Mouse (Mus musculus) MEL (cell line): ENCODE data around the gene Celf2. TPM values are rescaled to one million over a fixed set of nuclear protein-coding genes. Genes with fewer than 3 reads are reported as not detected.

Experiments
- DNase-seq: peaks from one replicate; pipeline ENCODE4 v3.0.0; 2011; ENCODE audit warnings: low read depth, low spot score
- H3K27ac ChIP-seq: 2 replicates; pipeline ENCODE4 v1.5.1; 2012; ENCODE audit warnings: low read depth, mild to moderate bottlenecking, control low read depth, low read length, moderate library complexity; ENCODE audit not compliant: control insufficient read depth
- H3K27me3 ChIP-seq, 2 experiments: fragments of 150-350 bp in 1 of 2; sonication (generic) in 1 of 2; 2 replicates each; pipeline ENCODE4 v1.6.1; 2012; ENCODE audit warnings: low read length in 2 of 2, mild to moderate bottlenecking in 2 of 2, improper control_type of control experiment in 1 of 2, moderate library complexity in 1 of 2; ENCODE audit not compliant: insufficient read depth in 2 of 2, control insufficient read depth in 1 of 2
- H3K36me3 ChIP-seq, 2 experiments: 2 replicates each; pipeline ENCODE4 v1.6.1; 2012 to 2014; ENCODE audit warnings: low read length in 2 of 2, improper control_type of control experiment in 1 of 2, inconsistent platforms in 1 of 2, mild to moderate bottlenecking in 1 of 2; ENCODE audit not compliant: insufficient read depth in 2 of 2, control insufficient read depth in 1 of 2
- H3K4me1 ChIP-seq, 2 experiments: fragments of 150-350 bp in 1 of 2; sonication (generic) in 1 of 2; 2 replicates each; pipeline ENCODE4 v1.6.1; 2012; ENCODE audit warnings: low read length in 2 of 2, improper control_type of control experiment in 1 of 2, mild to moderate bottlenecking in 1 of 2; ENCODE audit not compliant: insufficient read depth in 2 of 2, control insufficient read depth in 1 of 2
- H3K4me3 ChIP-seq, 2 experiments: fragments of 150-350 bp in 1 of 2; sonication (generic) in 1 of 2; 2 replicates each; pipeline ENCODE4 v1.5.1; 2012; ENCODE audit warnings: low read depth in 2 of 2, low read length in 2 of 2, mild to moderate bottlenecking in 2 of 2, moderate library complexity in 2 of 2, control low read depth in 1 of 2, improper control_type of control experiment in 1 of 2; ENCODE audit not compliant: control insufficient read depth in 1 of 2, insufficient read depth in 1 of 2
- H3K79me2 ChIP-seq: 2 replicates; pipeline ENCODE4 v1.6.1; 2012; ENCODE audit warnings: mild to moderate bottlenecking, low read length, moderate library complexity; ENCODE audit not compliant: control insufficient read depth, poor library complexity, insufficient read depth
- H3K9ac ChIP-seq: 2 replicates; pipeline ENCODE4 v1.6.1; 2012; ENCODE audit warnings: low read depth, mild to moderate bottlenecking, control low read depth, low read length, moderate library complexity; ENCODE audit not compliant: control insufficient read depth, poor library complexity, severe bottlenecking
- H3K9me3 ChIP-seq: fragments of 150-350 bp; sonication (generic); replicated peaks from 2 replicates; pipeline ENCODE4 v1.6.1; 2012; ENCODE audit warnings: mild to moderate bottlenecking, low read length, improper control_type of control experiment, moderate library complexity; ENCODE audit not compliant: insufficient read depth
- EP300 ChIP-seq, 2 experiments: IDR thresholded peaks; 2 replicates each; pipeline ENCODE4 v1.6.1; 2011; ENCODE audit warnings: improper control_type of control experiment in 2 of 2, low read length in 2 of 2, low read depth in 1 of 2, mild to moderate bottlenecking in 1 of 2
- ETS1 ChIP-seq: IDR thresholded peaks from 2 replicates; pipeline ENCODE4 v1.6.1; 2012; ENCODE audit warnings: low read depth, mild to moderate bottlenecking, inconsistent platforms, low read length, improper control_type of control experiment, moderate library complexity
- GATA1 ChIP-seq: IDR thresholded peaks from 2 replicates; pipeline ENCODE4 v1.6.1; 2011; ENCODE audit warnings: low read depth, low read length, improper control_type of control experiment
- HCFC1 ChIP-seq: IDR thresholded peaks from 2 replicates; pipeline ENCODE4 v1.6.1; 2012; ENCODE audit warnings: low read depth, mild to moderate bottlenecking, inconsistent platforms, low read length, improper control_type of control experiment, moderate library complexity
- JUND ChIP-seq: IDR thresholded peaks from 2 replicates; pipeline ENCODE4 v1.6.1; 2011; ENCODE audit warnings: low read depth, mild to moderate bottlenecking, improper control_type of control experiment, low read length
- KAT2A ChIP-seq: conservative IDR thresholded peaks from 2 replicates; pipeline ENCODE4 v1.6.1; 2012; ENCODE audit warnings: low read depth, low read length, improper control_type of control experiment, inconsistent platforms
- MAX ChIP-seq: IDR thresholded peaks from 2 replicates; pipeline ENCODE4 v1.6.1; 2011; ENCODE audit warnings: low read length, improper control_type of control experiment
- MEF2A ChIP-seq: IDR thresholded peaks from 2 replicates; pipeline ENCODE4 v1.6.1; 2014; ENCODE audit warnings: low read depth, mild to moderate bottlenecking, inconsistent platforms, low read length, improper control_type of control experiment; ENCODE audit not compliant: poor library complexity, insufficient replicate concordance, severe bottlenecking; ENCODE audit errors: extremely low read depth
- MYB ChIP-seq: IDR thresholded peaks from 2 replicates; pipeline ENCODE4 v1.6.1; 2011; ENCODE audit warnings: mild to moderate bottlenecking, low read depth, low read length, improper control_type of control experiment
- NELFE ChIP-seq: IDR thresholded peaks from 2 replicates; pipeline ENCODE4 v1.6.1; 2011; ENCODE audit warnings: low read depth, low read length, improper control_type of control experiment
- POLR2A ChIP-seq, 2 experiments: IDR thresholded peaks; 2 replicates each; pipeline ENCODE4 v1.6.1; 2011 to 2012; ENCODE audit warnings: low read length in 2 of 2, mild to moderate bottlenecking in 2 of 2, control low read depth in 1 of 2, improper control_type of control experiment in 1 of 2, low read depth in 1 of 2, moderate library complexity in 1 of 2; ENCODE audit not compliant: control insufficient read depth in 1 of 2, insufficient read depth in 1 of 2, poor library complexity in 1 of 2
- POLR2AphosphoS2 ChIP-seq: IDR thresholded peaks from 2 replicates; pipeline ENCODE4 v1.6.1; 2011; ENCODE audit warnings: low read length, improper control_type of control experiment
- POLR2AphosphoS5 ChIP-seq: IDR thresholded peaks from 2 replicates; pipeline ENCODE4 v1.6.1; 2012; ENCODE audit warnings: low read depth, borderline replicate concordance, mild to moderate bottlenecking, inconsistent platforms, low read length, moderate library complexity, mixed read lengths
- RAD21 ChIP-seq: IDR thresholded peaks from 2 replicates; pipeline ENCODE4 v1.6.1; 2011; ENCODE audit warnings: mild to moderate bottlenecking, low read depth, low read length, improper control_type of control experiment
- SIN3A ChIP-seq: IDR thresholded peaks from 2 replicates; pipeline ENCODE4 v1.6.1; 2012; ENCODE audit warnings: low read length, improper control_type of control experiment, inconsistent platforms
- TBP ChIP-seq: IDR thresholded peaks from 2 replicates; pipeline ENCODE4 v1.8.0; 2011; ENCODE audit warnings: low read depth, low read length, improper control_type of control experiment
- UBTF ChIP-seq: IDR thresholded peaks from 2 replicates; pipeline ENCODE4 v1.6.1; 2012; ENCODE audit warnings: low read depth, mild to moderate bottlenecking, inconsistent platforms, low read length, improper control_type of control experiment, moderate library complexity, borderline replicate concordance; ENCODE audit not compliant: insufficient read depth
- USF2 ChIP-seq, 2 experiments: IDR thresholded peaks; 2 replicates each; pipeline ENCODE4 v1.6.1; 2011 to 2012; ENCODE audit warnings: improper control_type of control experiment in 2 of 2, low read length in 2 of 2, borderline replicate concordance in 1 of 2, inconsistent platforms in 1 of 2, low read depth in 1 of 2, mild to moderate bottlenecking in 1 of 2; ENCODE audit not compliant: insufficient read depth in 1 of 2
- ZC3H11A ChIP-seq: IDR thresholded peaks from 2 replicates; pipeline ENCODE4 v1.6.1; 2012; ENCODE audit warnings: low read depth, mild to moderate bottlenecking, inconsistent platforms, low read length, improper control_type of control experiment
- ZKSCAN1 ChIP-seq: IDR thresholded peaks from 2 replicates; pipeline ENCODE4 v1.6.1; 2012; ENCODE audit warnings: low read depth, mild to moderate bottlenecking, inconsistent platforms, low read length, improper control_type of control experiment, moderate library complexity
- ZMIZ1 ChIP-seq: IDR thresholded peaks from 2 replicates; pipeline ENCODE4 v1.6.1; 2012; ENCODE audit warnings: low read depth, mild to moderate bottlenecking, inconsistent platforms, low read length, improper control_type of control experiment, moderate library complexity
- ZNF384 ChIP-seq: IDR thresholded peaks from 2 replicates; pipeline ENCODE4 v1.6.1; 2012; ENCODE audit warnings: low read depth, mild to moderate bottlenecking, inconsistent platforms, low read length, improper control_type of control experiment
- polyA plus RNA-seq, 2 experiments: library from polyadenylated mRNA; stranded (reverse) in 1 of 2; unstranded in 1 of 2; fragments of >175 nt in 1 of 2; fragments of >200 nt in 1 of 2; gene quantifications; 2 replicates each; pipeline versions ENCODE4 v1.2.1 to v1.2.4; 2012; ENCODE audit warnings: low replicate concordance in 2 of 2, low read depth in 1 of 2; ENCODE audit not compliant: insufficient read length in 2 of 2, insufficient read depth in 1 of 2, missing spikeins in 1 of 2
- total RNA-seq: library from RNA; depleted of rRNA; stranded (reverse); fragments of 300-350 nt; gene quantifications from 2 replicates; pipeline ENCODE4 v1.2.3, GENCODE M21; 2012

Gene Celf2
- total and polyA plus RNA-seq, 3 experiments, result 8.9 to 16.7 TPM; not detected in 1

DNA sequence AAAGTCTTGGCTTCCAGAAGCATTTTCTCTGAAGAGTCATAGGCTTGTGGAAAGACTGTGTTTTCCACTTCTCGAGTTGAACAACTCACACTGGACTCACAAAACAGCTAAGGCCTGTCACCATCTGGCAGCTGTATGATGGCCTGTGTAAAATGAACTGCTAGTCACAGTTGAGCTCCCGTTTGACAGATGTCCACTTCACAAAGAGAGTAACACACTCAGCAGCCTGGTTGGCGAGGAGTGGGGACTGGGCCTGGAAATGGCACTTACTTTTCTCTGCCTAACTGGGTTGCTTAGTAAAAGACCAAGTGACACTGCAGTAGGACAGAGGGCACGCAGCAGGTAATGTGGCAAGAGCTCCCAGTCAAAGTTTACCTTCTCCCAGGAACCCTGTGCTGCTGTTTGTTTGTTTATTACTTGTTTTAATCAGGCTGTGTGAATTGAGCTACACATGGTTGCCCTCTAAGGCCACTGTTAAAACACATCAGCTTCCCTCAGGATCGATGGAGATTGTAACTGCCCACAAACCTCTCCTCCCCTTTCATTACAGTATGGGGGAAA, 801.3 kb downstream of the Celf2 start:
- Histone ChIP-seq H3K36me3 (peaks cover 0 to 83% of the 10 kb centered on the region in 2 experiments; a peak in 2 of 4 replicates), H3K27me3 (no peaks in the 10 kb centered on the region), H3K27ac (peak overlapping the region; percentile 79), H3K9ac (no peak overlapping the region), H3K4me1 (peaks cover 51 to 59% of the 10 kb centered on the region in 2 experiments), H3K4me3 (no peak overlapping the region)
- DNase-seq, result no peak
- no peak for TF ChIP-seq UBTF
- no peak for TF ChIP-seq ZNF384
- no peak for TF ChIP-seq TBP
- TF ChIP-seq POLR2AphosphoS2, result no peak
- TF ChIP-seq KAT2A, result no peak
- no peak for TF ChIP-seq MAX
- no peak for TF ChIP-seq JUND
- no peak for TF ChIP-seq MYB
- TF ChIP-seq EP300 (IDR thresholded peaks at IDR 0.05; ENCODE audit: low read depth in 1 of 2, low read length in 2 of 2), result no peak
- TF ChIP-seq, all 39 proteins: peak for 0
- Histone ChIP-seq H3K9me3 (no peaks in the 10 kb centered on the region), H3K79me2 (peaks cover 12% of the 10 kb centered on the region)

DNA sequence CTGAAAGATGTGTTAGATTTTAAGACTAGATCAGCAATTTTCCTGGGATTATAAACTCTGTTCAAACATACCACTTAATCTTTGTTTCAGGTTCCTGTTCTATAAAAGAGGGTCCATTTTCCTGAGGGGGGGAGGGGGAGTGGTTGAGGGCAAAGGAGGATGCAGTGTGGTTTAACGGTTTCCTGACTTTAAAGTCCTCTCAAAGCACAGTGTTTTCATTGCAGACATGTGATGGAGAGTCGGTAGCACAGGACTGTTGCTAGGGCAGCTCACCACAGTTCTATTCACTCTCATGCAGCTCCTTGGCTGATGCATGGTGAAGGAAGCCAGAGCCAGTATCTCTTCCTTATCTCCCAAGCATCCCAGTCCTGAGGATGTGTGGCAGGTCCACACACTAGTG, 802.1 kb downstream of the Celf2 start:
- TF ChIP-seq RAD21 (no peak), TBP (0 out of 2 replicates have a peak, but pooled peaks have one; percentile 19), MEF2A (no peak), SIN3A (peak; percentile 31; the same call in 1 of the 2 replicates), ETS1 (peak; percentile 53; the same call in 1 of the 2 replicates), USF2 (IDR thresholded peaks at IDR 0.05; ENCODE audit: borderline replicate concordance in 1 of 2, insufficient read depth in 1 of 2, low read depth in 1 of 2, low read length in 2 of 2) (no peak), ZKSCAN1 (no peak), UBTF (no peak), NELFE (no peak), MYB (peak; percentile 65; the same call in 1 of the 2 replicates), GATA1 (peak; percentile 49), POLR2A (IDR thresholded peaks at IDR 0.05; ENCODE audit: control insufficient read depth in 1 of 2, insufficient read depth in 1 of 2, low read depth in 1 of 2, low read length in 2 of 2, poor library complexity in 1 of 2) (no peak), MAX (no peak), EP300 (IDR thresholded peaks at IDR 0.05; ENCODE audit: low read depth in 1 of 2, low read length in 2 of 2) (peak; percentile 60 to 88; a peak in 3 of 4 replicates), ZC3H11A (no peak), POLR2AphosphoS5 (no peak), ZMIZ1 (no peak), HCFC1 (no peak)
- H3K27ac ChIP-seq, result peak overlapping the region; percentile 79
- peaks cover 14% of the 10 kb centered on the region for H3K79me2 ChIP-seq
- no peaks in the 10 kb centered on the region for H3K27me3 ChIP-seq
- DNase-seq, result peak; percentile 72
- H3K4me3 ChIP-seq, result no peak overlapping the region
- no peak overlapping the region for H3K9ac ChIP-seq
- peaks cover 51 to 59% of the 10 kb centered on the region in 2 experiments for H3K4me1 ChIP-seq
- no peaks in the 10 kb centered on the region for H3K9me3 ChIP-seq
- H3K36me3 ChIP-seq, result peaks cover 0 to 89% of the 10 kb centered on the region in 2 experiments; a peak in 2 of 4 replicates
